Mouse (Mus musculus) heart, embryonic 15.5 days (tissue): ENCODE data around the gene Ak4. TPM values are rescaled to one million over a fixed set of nuclear protein-coding genes. Genes with fewer than 3 reads are reported as not detected.

Experiments
- ATAC-seq: fragments of 200-750 bp; cut with Nextera tagmentation; replicated peaks from 2 replicates; pipeline ENCODE4 v1.8.0; 2017; ENCODE audit warnings: low read depth, moderate TSS enrichment; ENCODE audit not compliant: insufficient number of reproducible peaks, insufficient read depth, low FRiP score
- H3K27ac ChIP-seq: fragments of 300-500 bp; sonication (generic); 2 replicates; pipeline ENCODE4 v1.5.1; 2015; ENCODE audit warnings: mild to moderate bottlenecking, inconsistent platforms
- H3K27me3 ChIP-seq: fragments of 300-500 bp; sonication (generic); 2 replicates; pipeline ENCODE4 v1.6.1; 2015; ENCODE audit warnings: inconsistent platforms
- H3K36me3 ChIP-seq: fragments of 300-500 bp; sonication (generic); 2 replicates; pipeline ENCODE4 v1.6.1; 2015; ENCODE audit warnings: mild to moderate bottlenecking, inconsistent platforms
- H3K4me1 ChIP-seq: fragments of 300-500 bp; sonication (generic); replicated peaks from 2 replicates; pipeline ENCODE4 v1.6.1; 2015; ENCODE audit warnings: inconsistent platforms
- H3K4me2 ChIP-seq: fragments of 300-500 bp; sonication (generic); 2 replicates; pipeline ENCODE4 v1.6.1; 2015; ENCODE audit warnings: inconsistent platforms, mild to moderate bottlenecking, moderate library complexity
- H3K4me3 ChIP-seq: fragments of 300-500 bp; sonication (generic); 2 replicates; pipeline ENCODE4 v1.5.1; 2015; ENCODE audit warnings: mild to moderate bottlenecking, inconsistent platforms
- H3K9ac ChIP-seq: fragments of 300-500 bp; sonication (generic); 2 replicates; pipeline ENCODE4 v1.6.1; 2015; ENCODE audit warnings: mild to moderate bottlenecking, inconsistent platforms
- H3K9me3 ChIP-seq: fragments of 300-500 bp; sonication (generic); replicated peaks from 2 replicates; pipeline ENCODE4 v1.6.1; 2016; ENCODE audit warnings: inconsistent platforms
- WGBS: fragments of 180-500 bp; shearing (Covaris S2); methylation state at CpG from one replicate; pipeline ENCODE4 v1.1.7; 2015; ENCODE audit warnings: mixed read lengths; 5-methylcytosine and 5-hydroxymethylcytosine counted together
- polyA plus RNA-seq: library from polyadenylated mRNA; unstranded; fragments of >200 nt; fragmentation: Nextera tagmentation; extraction: Ambion mirVana; gene quantifications from 2 replicates; pipeline ENCODE4 v1.2.1, GENCODE M21; 2015

Ak4 gene
- polyA plus RNA-seq, 1 experiment from 2014 or later, result 21.3 TPM

- Histone ChIP-seq H3K4me1 (peaks cover 11% of the 10 kb centered on the region), H3K27me3 (no peaks in the 10 kb centered on the region), H3K27ac (no peak overlapping the region), H3K36me3 (no peaks in the 10 kb centered on the region), H3K9me3 (no peaks in the 10 kb centered on the region), H3K9ac (no peak overlapping the region), H3K4me3 (no peak overlapping the region), H3K4me2 (no peak overlapping the region)
- ATAC-seq, result no peak
- WGBS, result 54% methylated on average over 5 of the region's 5 CpGs
These were observed 6.0 kb downstream of the Ak4 start for GRCm38 (mm10) chr4:101425119-101425518.

- no peaks in the 10 kb centered on the region for H3K36me3 ChIP-seq
- no peak overlapping the region for H3K4me3 ChIP-seq
- no peak for ATAC-seq
- no peak overlapping the region for H3K4me2 ChIP-seq
- H3K27me3 ChIP-seq, result no peaks in the 10 kb centered on the region
- H3K9ac ChIP-seq, result no peak overlapping the region
- H3K4me1 ChIP-seq, result peaks cover 11% of the 10 kb centered on the region
- H3K9me3 ChIP-seq, result no peaks in the 10 kb centered on the region
- no peak overlapping the region for H3K27ac ChIP-seq
- WGBS, result 74% methylated on average over 3 of the region's 3 CpGs
These were observed 6.6 kb downstream of the Ak4 start for GRCm38 (mm10) chr4:101425666-101426065.

- Histone ChIP-seq H3K4me3 (no peak overlapping the region), H3K9me3 (no peaks in the 10 kb centered on the region), H3K9ac (no peak overlapping the region), H3K4me1 (peaks cover 8% of the 10 kb centered on the region), H3K27ac (no peak overlapping the region), H3K27me3 (no peaks in the 10 kb centered on the region), H3K4me2 (no peak overlapping the region), H3K36me3 (no peaks in the 10 kb centered on the region)
- no peak for ATAC-seq
- 89% methylated on average over 6 of the region's 6 CpGs for WGBS
These were observed 7.5 kb downstream of the Ak4 start for GRCm38 (mm10) chr4:101426566-101426965.

- no peaks in the 10 kb centered on the region for H3K36me3 ChIP-seq
- no peaks in the 10 kb centered on the region for H3K27me3 ChIP-seq
- no peak overlapping the region for H3K27ac ChIP-seq
- no peak overlapping the region for H3K4me3 ChIP-seq
- H3K9me3 ChIP-seq, result no peaks in the 10 kb centered on the region
- 88% methylated on average over 11 of the region's 11 CpGs for WGBS
- no peak overlapping the region for H3K4me2 ChIP-seq
- H3K9ac ChIP-seq, result no peak overlapping the region
- peaks cover 13% of the 10 kb centered on the region for H3K4me1 ChIP-seq
- no peak for ATAC-seq
These were observed 9.0 kb downstream of the Ak4 start for GRCm38 (mm10) chr4:101427886-101428680.

GRCm38 (mm10) chr4:101429073-101429472 lies 10.0 kb downstream of the Ak4 start:
- Histone ChIP-seq H3K4me2 (no peak overlapping the region), H3K4me1 (peaks cover 14% of the 10 kb centered on the region), H3K9me3 (no peaks in the 10 kb centered on the region), H3K27ac (no peak overlapping the region), H3K4me3 (no peak overlapping the region), H3K9ac (no peak overlapping the region), H3K27me3 (no peaks in the 10 kb centered on the region), H3K36me3 (no peaks in the 10 kb centered on the region)
- 85% methylated on average over 2 of the region's 2 CpGs for WGBS
- ATAC-seq, result no peak

- no peak overlapping the region for H3K4me3 ChIP-seq
- no peak overlapping the region for H3K9ac ChIP-seq
- WGBS, result 92% methylated on average over 6 of the region's 6 CpGs
- no peaks in the 10 kb centered on the region for H3K36me3 ChIP-seq
- H3K27me3 ChIP-seq, result no peaks in the 10 kb centered on the region
- ATAC-seq, result no peak
- H3K4me2 ChIP-seq, result no peak overlapping the region
- H3K27ac ChIP-seq, result no peak overlapping the region
- peaks cover 14% of the 10 kb centered on the region for H3K4me1 ChIP-seq
- H3K9me3 ChIP-seq, result no peaks in the 10 kb centered on the region
These were observed 10.9 kb downstream of the Ak4 start for GRCm38 (mm10) chr4:101430000-101430399.

GRCm38 (mm10) chr4:101436761-101437512 lies 17.9 kb downstream of the Ak4 start:
- no peaks in the 10 kb centered on the region for H3K27me3 ChIP-seq
- peak overlapping the region; percentile 14; the same call in 1 of the 2 replicates for H3K4me2 ChIP-seq
- ATAC-seq, result peak; percentile 48; the same call in 1 of the 2 replicates
- H3K4me1 ChIP-seq, result peaks cover 64% of the 10 kb centered on the region
- no peak overlapping the region for H3K9ac ChIP-seq
- H3K4me3 ChIP-seq, result no peak overlapping the region
- peak overlapping the region; percentile 92 for H3K27ac ChIP-seq
- no peaks in the 10 kb centered on the region for H3K9me3 ChIP-seq
- WGBS, result 44% methylated on average over 8 of the region's 8 CpGs
- no peaks in the 10 kb centered on the region for H3K36me3 ChIP-seq

- Histone ChIP-seq H3K4me1 (peaks cover 63% of the 10 kb centered on the region), H3K4me3 (peak overlapping the region; percentile 13; the same call in 1 of the 2 replicates), H3K9ac (no peak overlapping the region), H3K4me2 (peak overlapping the region; percentile 47), H3K27ac (peak overlapping the region; percentile 92), H3K9me3 (no peaks in the 10 kb centered on the region), H3K36me3 (no peaks in the 10 kb centered on the region), H3K27me3 (no peaks in the 10 kb centered on the region)
- ATAC-seq, result peak; percentile 64; the same call in 1 of the 2 replicates
- 21% methylated on average over 8 of the region's 8 CpGs for WGBS
These were observed 19.2 kb downstream of the Ak4 start for GRCm38 (mm10) chr4:101438271-101438670.

- Histone ChIP-seq H3K4me2 (peak overlapping the region; percentile 52), H3K27ac (peak overlapping the region; percentile 92), H3K36me3 (no peaks in the 10 kb centered on the region), H3K4me3 (0 out of 2 replicates have a peak overlapping the region, but pooled peaks have one; percentile 7), H3K4me1 (peaks cover 70% of the 10 kb centered on the region), H3K27me3 (no peaks in the 10 kb centered on the region), H3K9ac (no peak overlapping the region), H3K9me3 (no peaks in the 10 kb centered on the region)
- WGBS, result 7% methylated on average over 13 of the region's 13 CpGs
- peak; percentile 81 for ATAC-seq
These were observed 20.8 kb downstream of the Ak4 start for GRCm38 (mm10) chr4:101439738-101440389.

- H3K9ac ChIP-seq, result no peak overlapping the region
- no peaks in the 10 kb centered on the region for H3K27me3 ChIP-seq
- ATAC-seq, result no peak
- WGBS, result 44% methylated on average over 2 of the region's 2 CpGs
- H3K4me1 ChIP-seq, result peaks cover 56% of the 10 kb centered on the region
- no peaks in the 10 kb centered on the region for H3K36me3 ChIP-seq
- no peak overlapping the region for H3K4me2 ChIP-seq
- no peak overlapping the region for H3K4me3 ChIP-seq
- H3K9me3 ChIP-seq, result no peaks in the 10 kb centered on the region
- H3K27ac ChIP-seq, result no peak overlapping the region
These were observed 23.7 kb downstream of the Ak4 start for GRCm38 (mm10) chr4:101442791-101443190.

GRCm38 (mm10) chr4:101443419-101443991 lies 24.4 kb downstream of the Ak4 start:
- no peak overlapping the region for H3K27ac ChIP-seq
- no peaks in the 10 kb centered on the region for H3K9me3 ChIP-seq
- no peaks in the 10 kb centered on the region for H3K27me3 ChIP-seq
- WGBS, result 56% methylated on average over 7 of the region's 7 CpGs
- ATAC-seq, result no peak
- H3K4me1 ChIP-seq, result peaks cover 49% of the 10 kb centered on the region
- no peak overlapping the region for H3K9ac ChIP-seq
- H3K36me3 ChIP-seq, result no peaks in the 10 kb centered on the region
- no peak overlapping the region for H3K4me3 ChIP-seq
- H3K4me2 ChIP-seq, result no peak overlapping the region
